Mouse (Mus musculus): ENCODE results near the gene Trmt10a.
A peak's percentile ranks its signal among the peaks of the same experiment; 100 is the strongest.

Gene Trmt10a

GRCm38 (mm10) chr3:138197973-138198721, 54.9 kb downstream of the Trmt10a start:
- peak; percentile 81 to 88 for DNase-seq

GRCm38 (mm10) chr3:138198722-138199068, 55.4 kb downstream of the Trmt10a start:
- no peak for DNase-seq

GRCm38 (mm10) chr3:138208821-138209220, 65.6 kb downstream of the Trmt10a start:
- DNase-seq: no peak
